Mouse (Mus musculus) heart, postnatal 10 days (tissue): ENCODE measurements around the gene D6Wsu163e. TPM values are rescaled to one million over a fixed set of nuclear protein-coding genes. Genes with fewer than 3 reads are reported as not detected.

ENCODE experiments used
- DNase-seq, 2 experiments: peaks; one replicate each; pipeline ENCODE4 v3.0.0; 2021
- intact Hi-C: fragments of 180-260 bp; cut with DNase I; formaldehyde crosslinking; loops from one replicate; pipeline ENCODE4 v1.15.1; 2025
- total RNA-seq, 2 experiments: library from RNA; stranded (reverse); gene quantifications; 2 replicates each; pipeline ENCODE4 v1.2.3; 2021

The D6Wsu163e gene
- total RNA-seq, 2 experiments from 2014 or later, result 12.9 to 14.7 TPM

DNA sequence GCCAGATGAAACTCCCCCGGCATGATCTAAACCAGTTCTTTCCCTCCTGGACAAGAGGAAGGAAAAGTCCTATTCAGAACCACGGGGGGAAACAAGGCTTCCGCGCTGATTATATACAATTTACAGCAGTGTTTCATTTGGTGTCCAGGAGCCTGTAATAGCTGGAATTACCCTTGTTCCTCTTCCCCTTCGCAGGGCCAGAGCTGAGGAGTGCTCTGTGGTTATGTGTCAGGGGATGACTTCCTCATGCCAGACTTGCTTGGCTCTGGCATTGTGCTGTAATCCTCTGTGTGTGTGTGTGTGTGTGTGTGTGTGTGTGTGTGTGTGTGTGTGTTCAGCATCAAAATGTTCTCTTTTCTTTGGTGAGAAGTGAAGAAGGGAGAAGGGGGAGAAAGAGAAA is 56.6 kb downstream of the D6Wsu163e start:
- intact Hi-C loops, result no loop called here
- peak in 1 of 2 experiments; percentile 12 for DNase-seq

DNA sequence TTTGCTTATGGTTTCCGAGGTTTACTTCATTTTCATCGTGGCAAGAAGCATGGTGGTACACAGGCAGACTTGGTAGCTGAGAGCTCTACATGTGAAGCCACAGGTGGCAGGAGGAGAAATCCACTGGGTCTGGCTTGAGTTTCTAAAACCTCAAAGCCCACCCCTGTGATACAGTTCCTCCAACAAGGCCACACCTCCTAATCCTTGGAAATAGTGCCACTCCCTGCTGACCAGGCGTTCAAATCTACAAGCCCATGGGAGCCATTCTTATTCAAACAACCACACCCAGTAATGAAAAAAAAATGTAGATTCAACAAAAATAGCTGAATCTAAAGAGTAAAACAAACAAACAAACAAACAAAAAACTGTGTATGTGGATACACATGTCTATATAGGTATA is 65.9 kb downstream of the D6Wsu163e start:
- DNase-seq, result no peak
- intact Hi-C loops, result no loop called here

DNA sequence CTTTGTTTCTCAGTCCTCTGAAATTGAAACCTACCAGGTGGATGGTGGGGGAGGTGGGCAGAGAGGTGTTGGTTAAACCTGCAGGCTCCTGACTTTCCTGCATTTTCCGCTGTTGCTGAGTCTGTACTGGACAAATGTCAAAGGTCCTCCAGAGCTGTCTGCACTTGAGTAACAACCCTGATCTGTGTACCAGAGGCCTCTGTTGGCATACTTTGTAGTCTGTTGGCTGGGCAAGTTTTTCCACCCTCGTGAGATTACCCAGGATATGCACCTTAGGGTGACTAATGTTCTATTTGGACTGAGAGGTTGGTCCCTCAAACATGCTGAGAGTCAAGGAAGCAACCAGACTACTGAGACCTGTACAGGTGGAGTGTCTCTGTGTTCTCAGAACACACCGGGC is 66.8 kb downstream of the D6Wsu163e start:
- peak; percentile 13 to 32 for DNase-seq
- intact Hi-C loops, result no loop called here

DNA sequence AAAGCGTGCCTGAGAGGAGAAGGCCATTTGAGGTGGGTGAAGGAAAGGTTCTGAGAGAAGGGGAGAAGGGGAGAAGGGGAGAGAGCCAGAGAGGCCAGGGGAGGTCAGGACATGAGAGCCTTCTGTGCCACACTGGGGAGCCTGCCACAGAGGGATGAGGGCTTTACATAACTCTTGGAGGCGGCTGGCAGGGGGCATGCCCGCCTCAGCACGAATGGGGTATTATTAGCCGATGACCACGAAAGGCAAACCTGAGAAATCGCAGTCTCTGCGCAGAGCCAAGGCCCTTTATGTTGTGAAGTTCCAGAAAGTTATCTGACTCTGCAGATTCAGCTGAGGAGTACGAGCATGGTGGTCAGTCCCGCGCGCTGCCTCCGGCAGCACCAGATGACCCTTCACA is 70.3 kb downstream of the D6Wsu163e start:
- DNase-seq, result peak; percentile 10 to 11
- intact Hi-C loops, result no loop called here

DNA sequence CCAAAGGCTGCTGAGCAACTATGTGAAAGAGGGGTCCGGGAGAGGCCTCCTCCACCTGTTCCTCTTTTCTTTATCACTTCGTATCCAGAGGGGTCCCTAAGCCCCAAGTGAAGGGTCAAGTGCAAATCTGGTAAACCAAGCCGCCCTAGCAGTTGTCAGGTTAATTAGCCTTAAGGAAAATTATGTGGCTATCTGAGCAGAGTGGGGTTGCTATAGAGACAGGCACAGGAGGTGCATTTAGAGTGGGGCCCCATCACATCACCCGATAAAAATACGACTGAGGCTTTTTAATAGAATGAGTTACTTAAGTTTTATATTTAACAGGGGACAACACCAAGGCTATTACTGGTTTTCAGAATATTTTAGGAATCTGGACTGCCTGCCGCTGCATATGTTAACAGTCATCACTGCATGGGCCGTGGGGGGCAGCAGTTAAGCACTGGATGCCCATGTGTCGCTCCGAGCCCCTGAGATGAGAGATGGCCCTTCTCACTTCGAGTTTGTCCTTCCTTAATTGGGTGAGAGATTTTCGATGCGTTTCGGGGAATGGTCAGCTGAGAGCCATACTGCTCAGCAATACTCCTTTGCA is 72.3 kb downstream of the D6Wsu163e start:
- no peak for DNase-seq
- intact Hi-C loops, result no loop called here

DNA sequence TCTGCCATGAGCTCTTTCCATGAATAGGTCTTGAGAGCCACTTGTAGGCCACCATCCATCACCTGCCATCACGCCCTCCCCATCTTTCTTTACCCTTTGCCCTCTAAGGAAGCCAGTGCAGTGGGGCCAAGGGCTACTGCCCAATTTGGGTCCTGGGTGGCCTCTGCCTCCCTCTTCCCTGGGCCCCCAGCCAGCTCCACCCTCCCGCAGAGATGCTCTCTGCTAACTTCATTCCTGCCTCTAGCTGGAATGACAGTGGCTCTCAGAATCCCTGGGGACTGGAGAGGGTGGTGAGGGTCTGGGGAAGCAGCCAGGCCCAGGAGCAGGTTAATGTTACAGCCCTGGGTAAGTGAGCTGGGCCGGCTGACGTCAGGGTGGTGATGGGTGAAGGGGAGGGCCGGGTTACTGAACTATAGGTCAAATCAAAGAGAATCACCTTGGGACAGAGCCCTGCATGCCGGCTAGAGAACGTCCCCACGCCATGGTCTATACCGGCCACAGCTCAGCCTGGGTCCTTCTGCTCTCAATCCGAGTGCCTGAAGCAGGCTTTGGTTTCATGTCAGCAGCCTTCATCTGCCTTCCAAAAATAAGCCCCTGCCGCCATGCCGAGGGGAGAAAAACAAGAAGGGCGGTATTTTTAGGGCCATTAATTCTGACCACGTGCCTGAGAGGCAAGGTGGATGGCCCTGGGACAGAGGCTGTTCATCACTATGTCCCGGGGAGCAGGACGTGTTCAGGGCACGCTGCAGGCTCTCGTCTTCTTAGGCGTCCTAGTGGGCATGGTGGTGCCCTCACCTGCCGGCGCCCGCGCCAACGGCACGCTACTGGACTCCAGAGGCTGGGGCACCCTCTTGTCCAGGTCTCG is 75.4 kb downstream of the D6Wsu163e start, which contains the start of gene Fgf6:
TSS of gene Fgf6 (plus strand) at position 681 of the 865 bp plus-strand sequence.
- intact Hi-C loops, result no loop called here
- no peak for DNase-seq

DNA sequence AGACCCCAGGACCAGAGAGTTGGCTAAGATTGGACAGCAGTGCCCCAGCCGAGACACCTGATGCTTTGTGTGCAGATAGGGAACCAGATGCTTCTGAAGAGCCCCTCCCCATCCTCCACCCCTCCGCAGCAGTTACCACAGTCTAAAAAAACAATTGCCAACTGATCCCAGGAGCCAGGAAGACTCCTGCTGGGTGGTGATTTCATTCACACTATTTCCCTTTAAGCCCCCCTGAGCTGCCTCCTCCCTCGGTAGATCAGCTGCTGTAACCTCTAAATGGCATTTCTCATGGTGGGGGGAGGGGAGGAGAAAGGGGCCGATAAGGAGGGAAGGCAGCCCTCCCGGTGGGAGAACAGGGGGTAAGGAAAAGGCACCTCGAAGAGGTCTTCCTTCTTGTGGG is 79.5 kb downstream of the D6Wsu163e start:
- intact Hi-C loops, result no loop called here
- no peak for DNase-seq

DNA sequence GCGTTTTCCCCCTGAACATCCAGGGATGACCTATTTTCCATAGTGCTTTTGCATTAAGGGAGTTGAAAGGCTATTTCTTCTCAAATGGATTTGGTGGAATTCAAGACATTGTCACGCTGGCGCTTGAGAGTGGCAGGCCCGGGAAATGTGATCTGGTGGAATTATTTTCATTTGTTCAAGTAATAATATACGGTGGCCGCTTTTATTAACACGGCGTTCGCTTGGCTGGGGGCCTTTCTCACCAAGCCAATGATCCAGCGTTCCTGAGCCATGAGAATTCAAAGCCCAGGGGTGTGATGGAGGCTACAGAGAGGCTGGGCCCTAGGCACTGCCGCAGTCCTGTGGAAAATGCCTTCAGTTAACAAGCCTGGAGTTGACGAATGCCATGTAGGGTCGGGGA is 80.7 kb downstream of the D6Wsu163e start:
- intact Hi-C loops, result no loop called here
- DNase-seq, result no peak

DNA sequence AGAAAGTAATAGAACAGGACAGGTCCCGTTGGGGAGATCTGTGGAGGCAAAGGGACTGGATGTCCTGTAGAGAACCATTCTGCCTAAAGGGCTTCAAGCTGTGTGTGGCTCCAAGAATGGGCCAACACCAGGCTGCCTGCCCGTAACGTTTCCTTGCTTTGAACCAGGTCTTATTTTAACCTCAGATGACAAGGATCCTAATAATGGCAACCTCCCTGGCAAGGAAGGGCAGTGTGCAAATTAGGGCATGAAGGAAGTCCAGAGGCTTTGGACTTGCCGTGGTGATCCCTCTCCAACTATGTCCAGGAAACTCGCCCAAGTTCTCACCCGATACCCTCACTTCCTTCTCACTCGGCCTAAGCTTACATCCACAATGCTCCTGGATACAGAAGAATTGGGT is 85.1 kb downstream of the D6Wsu163e start:
- peak; percentile 9 to 29 for DNase-seq

More for the DNA sequence above, 85.1 kb downstream of the D6Wsu163e start:
- intact Hi-C loops, result no loop called here

Other genes starting within 250 kb of the D6Wsu163e start
- 1 to 10 TPM; 2.3 to 2.4 TPM for gene Kcna6, start 199.3 kb upstream of the D6Wsu163e start, total RNA-seq
- 100 to 1,000 TPM; 567 to 590 TPM for gene Ndufa9, start 90.8 kb upstream of the D6Wsu163e start, total RNA-seq
- not detected for gene Akap3, start 86.9 kb upstream of the D6Wsu163e start, total RNA-seq
- not detected for gene Dyrk4, start 18.1 kb upstream of the D6Wsu163e start, total RNA-seq
- 10 to 100 TPM in 1 of 2 experiments, 1 to 10 TPM in 1; 8.6 to 10.0 TPM for gene Rad51ap1, start 375 bp upstream of the D6Wsu163e start, total RNA-seq
- under 1 TPM; 0.15 to 0.22 TPM for gene Fgf6, start 75.6 kb downstream of the D6Wsu163e start, total RNA-seq
- not detected for gene Fgf23, start 132.9 kb downstream of the D6Wsu163e start, total RNA-seq
- 10 to 100 TPM; 38.8 to 40.4 TPM for gene Tigar, start 169.6 kb downstream of the D6Wsu163e start, total RNA-seq
- 100 to 1,000 TPM; 270 to 328 TPM for gene Ccnd2, start 212.2 kb downstream of the D6Wsu163e start, total RNA-seq